Mouse (Mus musculus) lung, embryonic 15.5 days (tissue): ENCODE data around the gene Trp53i11. TPM values are rescaled to one million over a fixed set of nuclear protein-coding genes. Genes with fewer than 3 reads are reported as not detected.

Source experiments
- polyA plus RNA-seq: library from polyadenylated mRNA; unstranded; fragments of >200 nt; fragmentation: Nextera tagmentation; extraction: Ambion mirVana; gene quantifications from 2 replicates; pipeline ENCODE4 v1.2.1, GENCODE M21; 2015

The Trp53i11 gene
- polyA plus RNA-seq, 1 experiment from 2014 or later = 29.7 TPM

Other genes with a start within 250 kb of the Trp53i11 start
- 6.5 and 7.2 TPM in 2 replicates for gene Prdm11, start 141.4 kb upstream of the Trp53i11 start, polyA plus RNA-seq
- gene Tspan18, start 147.0 kb downstream of the Trp53i11 start, polyA plus RNA-seq = 25.4 and 29.0 TPM in 2 replicates